Mouse (Mus musculus): ENCODE results near the gene Mxd3.

Gene Mxd3

GRCm38 (mm10) chr13:55330567-55331400 lies 1.2 kb upstream of the Mxd3 start:
- no peak for DNase-seq

GRCm38 (mm10) chr13:55329109-55329682 lies 427 bp downstream of the Mxd3 start:
- no peak for DNase-seq

- DNase-seq, result no peak
These were observed 982 bp downstream of the Mxd3 start for GRCm38 (mm10) chr13:55328641-55329040.

- no peak for DNase-seq
These were observed 1.5 kb downstream of the Mxd3 start for GRCm38 (mm10) chr13:55328171-55328570.

- DNase-seq, result peak; percentile 90
These were observed 2.0 kb downstream of the Mxd3 start for GRCm38 (mm10) chr13:55327633-55328032.

GRCm38 (mm10) chr13:55327169-55327568 lies 2.5 kb downstream of the Mxd3 start:
- no peak for DNase-seq

GRCm38 (mm10) chr13:55325596-55325995 lies 4.0 kb downstream of the Mxd3 start:
- peak; percentile 36 for DNase-seq

- peak; percentile 81 for DNase-seq
These were observed 7.3 kb downstream of the Mxd3 start for GRCm38 (mm10) chr13:55322130-55322825.

- peak; percentile 94 for DNase-seq
These were observed 8.0 kb downstream of the Mxd3 start, which contains the start of gene Rab24 for GRCm38 (mm10) chr13:55321434-55322129. Rab24 (minus strand) TSS chr13:55321946.

GRCm38 (mm10) chr13:55319931-55320533 lies 9.6 kb downstream of the Mxd3 start, which contains the start of gene Prelid1:
Prelid1 (plus strand) TSS chr13:55320500.
- DNase-seq, result no peak

- no peak for DNase-seq
These were observed 11.3 kb downstream of the Mxd3 start for GRCm38 (mm10) chr13:55318351-55318750.

- no peak for DNase-seq
These were observed 14.7 kb downstream of the Mxd3 start for GRCm38 (mm10) chr13:55314891-55315412.

GRCm38 (mm10) chr13:55313051-55313450 lies 16.6 kb downstream of the Mxd3 start:
- DNase-seq, result no peak

GRCm38 (mm10) chr13:55312028-55312630 lies 17.5 kb downstream of the Mxd3 start:
- DNase-seq, result no peak

- DNase-seq, result no peak
These were observed 28.7 kb downstream of the Mxd3 start for GRCm38 (mm10) chr13:55300913-55301312.

GRCm38 (mm10) chr13:55296760-55297159 lies 32.9 kb downstream of the Mxd3 start:
- DNase-seq, result no peak

GRCm38 (mm10) chr13:55288854-55289253 lies 40.8 kb downstream of the Mxd3 start:
- DNase-seq, result peak; percentile 14

GRCm38 (mm10) chr13:55277646-55278045 lies 52.0 kb downstream of the Mxd3 start:
- DNase-seq, result no peak

GRCm38 (mm10) chr13:55277203-55277602 lies 52.4 kb downstream of the Mxd3 start:
- no peak for DNase-seq
